Mouse (Mus musculus): ENCODE data around the gene 3425401B19Rik. TPM values are rescaled to one million over a fixed set of nuclear protein-coding genes. Genes with fewer than 3 reads are reported as not detected.

3425401B19Rik gene
- polyA plus RNA-seq (2012; rRNA removed) = 0.02 TPM in 2 replicates

GRCm38 (mm10) chr14:32685124-32685826, at the start of gene 3425401B19Rik:
Gene 3425401B19Rik (minus strand): TSS chr14:32685293.

Other genes with a start within 250 kb of the 3425401B19Rik start
- gene Slc18a3, start 220.4 kb downstream of the 3425401B19Rik start, polyA plus RNA-seq (2012; rRNA removed) = not detected in 2 replicates
- gene Chat, start 219.3 kb downstream of the 3425401B19Rik start, polyA plus RNA-seq (2012; rRNA removed) = not detected in 2 replicates
- gene Ercc6, start 171.8 kb downstream of the 3425401B19Rik start, polyA plus RNA-seq (2012; rRNA removed) = 3.0 and 3.4 TPM in 2 replicates
- not detected in 2 replicates for gene Prrxl1, start 85.9 kb downstream of the 3425401B19Rik start, polyA plus RNA-seq (2012; rRNA removed)
- 2.3 and 2.4 TPM in 2 replicates for gene Tmem273, start 100.7 kb upstream of the 3425401B19Rik start, polyA plus RNA-seq (2012; rRNA removed)
- 0.05 and 0.06 TPM in 2 replicates for gene Fam170b, start 148.7 kb upstream of the 3425401B19Rik start, polyA plus RNA-seq (2012; rRNA removed)
- 3.9 and 4.2 TPM in 2 replicates for gene Vstm4, start 171.5 kb upstream of the 3425401B19Rik start, polyA plus RNA-seq (2012; rRNA removed)